Mouse (Mus musculus): ENCODE results near the gene Mrtfa. TPM values are rescaled to one million over a fixed set of nuclear protein-coding genes. Genes with fewer than 3 reads are reported as not detected.

The Mrtfa gene
- polyA plus RNA-seq (2016; fragmentation: Nextera tagmentation; extraction: Ambion mirVana), result 25.7 and 27.9 TPM in 2 replicates

DNA sequence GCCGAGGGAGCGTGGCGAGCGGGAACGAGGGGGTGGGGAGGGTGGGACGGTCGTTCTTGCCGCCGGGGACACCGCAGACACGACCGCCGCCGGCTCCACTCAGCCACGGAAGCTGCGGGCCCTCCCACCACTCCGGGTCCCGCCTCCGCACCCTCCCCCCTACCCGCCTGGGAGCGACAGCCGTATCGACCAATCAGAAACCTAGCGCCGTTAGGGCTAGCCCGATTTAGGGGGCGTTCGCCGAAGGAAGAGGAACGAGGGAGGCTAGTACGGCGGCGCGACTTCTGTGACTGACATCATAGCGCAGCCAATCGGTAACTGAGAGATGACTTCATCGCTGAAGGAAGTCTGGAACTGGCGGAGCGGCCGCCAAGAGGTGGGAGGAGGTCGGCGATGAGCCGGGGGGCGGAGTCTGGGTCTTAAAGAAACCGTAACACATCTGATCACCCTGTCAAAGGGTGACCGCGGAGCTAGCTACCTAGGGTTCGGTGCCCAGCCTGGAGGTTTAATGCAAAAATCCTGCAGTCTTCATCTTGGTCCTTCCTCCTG lies at the start of gene Mrtfa:
Gene Mrtfa, minus strand, starts transcription at position 128 of the 549 bp plus-strand sequence.
- under 1% methylated on average over 44 of the region's 48 CpGs for WGBS

GRCm38 (mm10) chr15:81239794-81240343 lies 49.3 kb upstream of the Mrtfa start:
- 75% methylated on average over 13 of the region's 13 CpGs for WGBS
- Histone ChIP-seq H3K9ac (no peak overlapping the region), H3K36me3 (replicated peaks) (no peaks in the 10 kb centered on the region)

More for the DNA sequence above, at the start of gene Mrtfa:
- H3K4me3 ChIP-seq (replicated peaks), result peak within 1 kb of the TSS; percentile 87
- H3K4me2 ChIP-seq, result peak within 1 kb of the TSS; percentile 89
- H3K36me3 ChIP-seq (replicated peaks), result 0 out of 2 replicates have a peak, but pooled peaks cover 3% of the 10 kb centered on the region
- H3K9me3 ChIP-seq, result no peaks in the 10 kb centered on the region
- peak within 1 kb of the TSS; percentile 76 for H3K27ac ChIP-seq
- peak within 1 kb of the TSS; percentile 92 for H3K9ac ChIP-seq
- H3K4me1 ChIP-seq, result peaks cover 24% of the 10 kb centered on the region
- ATAC-seq (ENCODE audit: low FRiP score), result peak; percentile 99
- H3K27me3 ChIP-seq, result no peaks in the 10 kb centered on the region

GRCm38 (mm10) chr15:81239261-81239660 lies 48.7 kb upstream of the Mrtfa start:
- H3K27ac ChIP-seq, result no peak overlapping the region
- H3K9ac ChIP-seq, result no peak overlapping the region
- H3K4me2 ChIP-seq, result no peak overlapping the region
- H3K4me1 ChIP-seq, result peaks cover 22% of the 10 kb centered on the region
- no peaks in the 10 kb centered on the region for H3K9me3 ChIP-seq
- no peak for ATAC-seq (ENCODE audit: low FRiP score)
- H3K4me3 ChIP-seq (replicated peaks), result no peak overlapping the region
- 24% methylated on average over 7 of the region's 7 CpGs for WGBS
- peaks cover 31% of the 10 kb centered on the region for H3K27me3 ChIP-seq
- no peaks in the 10 kb centered on the region for H3K36me3 ChIP-seq (replicated peaks)

More at GRCm38 (mm10) chr15:81239794-81240343, 49.3 kb upstream of the Mrtfa start:
- H3K27me3 ChIP-seq, result peaks cover 27% of the 10 kb centered on the region
- H3K4me1 ChIP-seq, result peaks cover 17% of the 10 kb centered on the region
- H3K9me3 ChIP-seq, result no peaks in the 10 kb centered on the region
- no peak overlapping the region for H3K27ac ChIP-seq
- no peak for ATAC-seq (ENCODE audit: low FRiP score)
- H3K4me2 ChIP-seq, result no peak overlapping the region
- H3K4me3 ChIP-seq (replicated peaks), result no peak overlapping the region

- no peak for ATAC-seq (ENCODE audit: low FRiP score)
- H3K36me3 ChIP-seq (replicated peaks), result no peaks in the 10 kb centered on the region
- no peaks in the 10 kb centered on the region for H3K9me3 ChIP-seq
- no peak overlapping the region for H3K27ac ChIP-seq
- H3K4me2 ChIP-seq, result no peak overlapping the region
- no peak overlapping the region for H3K4me3 ChIP-seq (replicated peaks)
- 94% methylated on average over 18 of the region's 18 CpGs for WGBS
- H3K27me3 ChIP-seq, result peaks cover 31% of the 10 kb centered on the region
- peaks cover 22% of the 10 kb centered on the region for H3K4me1 ChIP-seq
- H3K9ac ChIP-seq, result no peak overlapping the region
These were observed 46.9 kb upstream of the Mrtfa start for GRCm38 (mm10) chr15:81237471-81237870.

DNA sequence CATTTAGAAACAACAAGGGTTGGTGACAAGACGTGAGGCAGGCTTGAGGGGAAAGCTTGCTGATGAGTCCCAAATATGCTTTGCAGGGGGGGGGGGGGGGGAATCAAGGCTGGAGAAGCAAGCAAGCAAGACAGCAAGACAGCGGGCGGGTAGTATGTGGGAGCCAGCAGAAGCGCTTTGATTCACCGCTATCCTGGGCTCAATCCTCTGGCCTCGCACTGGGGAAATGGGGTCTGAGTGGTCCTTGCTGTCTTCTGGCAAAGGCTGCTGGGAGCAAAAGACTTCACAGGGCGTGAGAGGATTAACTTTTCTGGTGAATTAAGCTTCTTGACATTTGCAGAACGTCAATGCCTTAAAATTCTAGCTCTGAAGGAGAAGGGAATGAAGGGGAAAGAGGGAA lies 45.5 kb upstream of the Mrtfa start:
- peak overlapping the region; percentile 48 for H3K4me3 ChIP-seq (replicated peaks)
- peak overlapping the region; percentile 62; the same call in 1 of the 2 replicates for H3K9ac ChIP-seq
- peaks cover 31% of the 10 kb centered on the region for H3K27me3 ChIP-seq
- H3K4me2 ChIP-seq, result peak overlapping the region; percentile 85
- peaks cover 22% of the 10 kb centered on the region for H3K4me1 ChIP-seq
- H3K9me3 ChIP-seq, result no peaks in the 10 kb centered on the region
- WGBS, result 5% methylated on average over 8 of the region's 8 CpGs
- ATAC-seq (ENCODE audit: low FRiP score), result no peak
- no peaks in the 10 kb centered on the region for H3K36me3 ChIP-seq (replicated peaks)
- no peak overlapping the region for H3K27ac ChIP-seq

DNA sequence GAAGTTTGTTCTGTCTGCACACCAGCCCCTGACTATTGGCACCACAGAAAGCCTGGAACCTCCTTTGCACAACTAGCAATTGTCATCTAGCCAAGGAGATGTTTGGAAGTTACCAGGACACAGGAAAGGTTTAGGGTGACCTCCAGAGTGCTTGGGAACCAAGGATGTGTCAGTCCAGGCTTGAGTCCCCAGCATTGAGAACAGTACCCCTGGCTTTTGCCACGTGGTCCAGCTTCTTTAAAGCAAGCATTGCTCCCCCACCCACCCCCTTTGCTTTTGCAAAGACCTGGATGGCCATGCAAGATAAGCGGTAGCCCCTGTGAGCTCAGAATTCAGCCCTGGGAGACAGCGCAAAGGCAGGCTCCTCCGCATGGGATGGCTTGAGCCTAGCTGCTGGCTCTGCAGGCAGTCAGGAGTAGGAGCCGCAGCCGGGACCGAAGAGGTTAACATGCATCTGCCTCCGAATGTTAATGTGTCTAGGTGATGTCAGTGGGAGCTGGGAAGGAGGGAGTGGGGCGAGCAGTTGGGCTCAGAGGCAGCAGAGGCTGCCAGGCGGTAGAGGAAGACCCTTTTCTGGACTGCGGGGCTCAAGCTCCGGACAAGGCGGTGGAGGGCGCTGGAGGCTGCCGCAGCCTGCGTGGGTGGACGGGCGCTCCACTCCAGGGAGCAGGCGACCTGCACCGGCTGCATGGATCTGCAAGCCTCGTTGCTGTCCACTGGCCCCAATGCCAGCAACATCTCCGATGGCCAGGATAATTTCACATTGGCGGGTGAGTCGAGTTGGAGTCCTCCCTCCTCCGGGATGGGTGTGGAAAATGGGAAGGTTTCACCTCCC lies 44.7 kb upstream of the Mrtfa start, which contains the start of gene Mchr1:
Gene Mchr1, plus strand, starts transcription at position 414 of the 835 bp plus-strand sequence.
- H3K27ac ChIP-seq, result no peak within 1 kb of the TSS
- H3K27me3 ChIP-seq, result peaks cover 31% of the 10 kb centered on the region
- peak within 1 kb of the TSS; percentile 62 for H3K9ac ChIP-seq
- peak; percentile 94 for ATAC-seq (ENCODE audit: low FRiP score)
- peaks cover 25% of the 10 kb centered on the region for H3K4me1 ChIP-seq
- H3K4me2 ChIP-seq, result peak within 1 kb of the TSS; percentile 85
- under 1% methylated on average over 25 of the region's 25 CpGs for WGBS
- H3K36me3 ChIP-seq (replicated peaks), result no peaks in the 10 kb centered on the region
- H3K4me3 ChIP-seq (replicated peaks), result peak within 1 kb of the TSS; percentile 48
- no peaks in the 10 kb centered on the region for H3K9me3 ChIP-seq

DNA sequence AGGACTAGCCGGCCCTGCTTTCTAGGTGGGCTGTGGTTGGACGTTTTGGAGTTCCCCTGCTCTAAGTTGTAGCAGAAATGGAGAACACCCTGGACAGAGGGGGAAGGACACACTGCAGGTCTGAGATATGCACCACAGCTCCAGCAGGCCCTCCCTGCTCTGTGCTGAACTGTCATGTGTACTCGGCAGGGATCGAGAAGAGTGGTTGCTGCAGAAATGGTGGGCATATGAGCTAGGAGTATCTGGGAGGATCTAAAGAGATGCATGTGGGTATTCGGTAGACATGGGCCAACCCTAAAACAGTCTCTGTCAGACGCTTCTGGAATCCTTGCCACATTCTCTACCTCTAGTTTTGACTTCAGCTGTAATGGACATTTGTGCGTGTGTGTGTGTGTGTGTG lies 40.8 kb upstream of the Mrtfa start:
- H3K27ac ChIP-seq, result no peak overlapping the region
- H3K4me1 ChIP-seq, result peaks cover 27% of the 10 kb centered on the region
- no peak overlapping the region for H3K4me2 ChIP-seq
- 83% methylated on average over 7 of the region's 7 CpGs for WGBS
- ATAC-seq (ENCODE audit: low FRiP score), result no peak
- H3K4me3 ChIP-seq (replicated peaks), result no peak overlapping the region
- no peaks in the 10 kb centered on the region for H3K36me3 ChIP-seq (replicated peaks)
- H3K27me3 ChIP-seq, result peaks cover 13% of the 10 kb centered on the region
- no peaks in the 10 kb centered on the region for H3K9me3 ChIP-seq
- H3K9ac ChIP-seq, result no peak overlapping the region

DNA sequence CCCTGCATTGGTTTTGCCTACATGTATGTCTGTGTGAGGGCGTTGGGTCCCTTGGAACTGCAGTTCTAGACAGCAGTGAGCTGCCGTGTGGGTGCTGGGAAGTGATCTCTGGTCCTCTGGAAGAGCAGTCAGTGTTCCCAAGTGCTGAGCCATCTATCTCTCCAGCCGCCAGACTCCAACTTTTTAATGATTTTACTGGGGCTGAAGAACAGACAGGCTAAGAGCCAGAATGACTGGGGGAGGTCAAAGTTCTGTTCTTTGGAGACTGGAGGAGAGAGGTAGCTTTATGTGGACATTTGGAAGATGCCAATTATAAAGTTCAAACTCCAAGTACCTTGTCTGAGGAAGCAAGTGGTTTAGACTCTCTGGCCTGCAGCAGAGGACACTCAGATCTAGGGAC lies 39.2 kb upstream of the Mrtfa start:
- Histone ChIP-seq H3K4me3 (replicated peaks) (no peak overlapping the region), H3K27me3 (peaks cover 3% of the 10 kb centered on the region), H3K9me3 (no peaks in the 10 kb centered on the region), H3K4me2 (no peak overlapping the region), H3K36me3 (replicated peaks) (no peaks in the 10 kb centered on the region), H3K9ac (no peak overlapping the region), H3K4me1 (peaks cover 11% of the 10 kb centered on the region), H3K27ac (no peak overlapping the region)
- WGBS, result 83% methylated on average over 3 of the region's 3 CpGs
- ATAC-seq (ENCODE audit: low FRiP score), result no peak

DNA sequence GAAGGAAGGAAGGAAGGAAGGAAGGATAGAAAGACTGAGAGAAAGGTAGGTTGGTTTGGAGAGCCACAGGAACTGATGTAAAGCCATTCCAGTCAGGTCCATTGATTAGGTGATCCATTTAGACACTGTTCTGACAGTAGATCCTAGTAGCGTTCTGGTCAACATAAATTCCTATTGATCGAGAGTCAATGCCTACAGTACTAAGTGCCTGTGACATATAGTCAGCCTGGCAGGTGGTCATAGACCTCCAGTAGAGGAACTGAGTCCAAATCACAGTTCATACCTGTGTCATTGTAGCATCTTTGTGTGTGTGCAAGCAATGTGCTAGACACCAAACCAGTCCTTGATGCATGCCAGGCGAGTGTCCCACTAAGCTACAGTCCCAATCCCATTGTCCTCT lies 37.7 kb upstream of the Mrtfa start:
- Histone ChIP-seq H3K9ac (no peak overlapping the region), H3K9me3 (no peaks in the 10 kb centered on the region), H3K4me2 (no peak overlapping the region), H3K36me3 (replicated peaks) (no peaks in the 10 kb centered on the region), H3K4me3 (replicated peaks) (no peak overlapping the region), H3K27ac (no peak overlapping the region), H3K4me1 (peaks cover 6% of the 10 kb centered on the region; the same call in 1 of the 2 replicates), H3K27me3 (no peaks in the 10 kb centered on the region)
- ATAC-seq (ENCODE audit: low FRiP score), result no peak
- WGBS, result 92% methylated on average over 3 of the region's 3 CpGs

DNA sequence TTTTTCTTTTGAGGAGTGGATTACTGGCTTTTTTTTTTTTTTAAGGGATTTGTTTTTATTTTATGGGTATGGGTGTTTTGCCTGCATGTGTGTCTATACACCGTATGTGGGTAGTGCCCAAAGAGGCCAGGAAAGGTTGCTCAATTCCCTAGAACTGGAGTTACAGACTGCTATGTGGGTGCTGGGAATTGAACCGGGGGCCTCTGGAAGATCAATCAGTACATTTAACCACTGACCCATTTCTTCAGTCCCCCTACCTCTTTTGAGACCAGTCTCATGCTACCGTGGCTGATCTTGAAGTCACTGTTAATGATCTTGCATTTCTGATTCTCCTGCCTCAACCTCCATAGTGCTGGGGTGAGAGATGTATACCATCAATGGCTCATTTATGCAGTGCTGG lies 36.7 kb upstream of the Mrtfa start:
- no peaks in the 10 kb centered on the region for H3K36me3 ChIP-seq (replicated peaks)
- H3K27ac ChIP-seq, result no peak overlapping the region
- peaks cover 6% of the 10 kb centered on the region; the same call in 1 of the 2 replicates for H3K4me1 ChIP-seq
- no peaks in the 10 kb centered on the region for H3K9me3 ChIP-seq
- no peak for ATAC-seq (ENCODE audit: low FRiP score)
- no peak overlapping the region for H3K4me2 ChIP-seq
- H3K27me3 ChIP-seq, result no peaks in the 10 kb centered on the region
- no peak overlapping the region for H3K4me3 ChIP-seq (replicated peaks)
- 94% methylated on average over 3 of the region's 3 CpGs for WGBS
- no peak overlapping the region for H3K9ac ChIP-seq

GRCm38 (mm10) chr15:81226796-81227195 lies 36.2 kb upstream of the Mrtfa start:
- no peak overlapping the region for H3K4me3 ChIP-seq (replicated peaks)
- H3K36me3 ChIP-seq (replicated peaks), result no peaks in the 10 kb centered on the region
- H3K27me3 ChIP-seq, result no peaks in the 10 kb centered on the region
- H3K9ac ChIP-seq, result no peak overlapping the region
- no peaks in the 10 kb centered on the region for H3K9me3 ChIP-seq
- 62% methylated on average over 4 of the region's 4 CpGs for WGBS
- no peak for ATAC-seq (ENCODE audit: low FRiP score)
- no peak overlapping the region for H3K27ac ChIP-seq
- H3K4me2 ChIP-seq, result no peak overlapping the region
- peaks cover 6% of the 10 kb centered on the region; the same call in 1 of the 2 replicates for H3K4me1 ChIP-seq

DNA sequence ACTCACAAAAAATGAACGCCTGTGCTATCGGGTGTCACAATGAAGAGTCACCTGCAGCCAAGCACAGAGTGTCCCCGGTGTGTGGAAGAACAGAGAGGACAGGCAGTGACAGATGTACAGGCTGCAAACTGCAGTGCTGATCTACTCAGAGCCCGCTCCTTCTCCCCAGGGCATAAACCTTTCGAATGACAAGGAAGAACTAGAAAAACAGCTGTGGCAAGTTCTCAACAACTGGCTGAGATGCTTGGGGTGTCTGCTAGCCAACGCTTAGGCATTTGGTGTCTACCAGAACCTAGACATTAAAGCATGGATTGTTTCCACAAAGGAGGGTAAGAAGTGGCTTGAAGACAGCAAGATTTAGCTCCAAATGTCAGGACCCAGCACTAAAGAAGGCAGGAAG lies 35.2 kb upstream of the Mrtfa start:
- 85% methylated on average over 6 of the region's 6 CpGs for WGBS
- Histone ChIP-seq H3K9me3 (no peaks in the 10 kb centered on the region), H3K36me3 (replicated peaks) (no peaks in the 10 kb centered on the region), H3K4me1 (peaks cover 6% of the 10 kb centered on the region; the same call in 1 of the 2 replicates), H3K27me3 (no peaks in the 10 kb centered on the region), H3K27ac (no peak overlapping the region), H3K4me3 (replicated peaks) (no peak overlapping the region), H3K4me2 (no peak overlapping the region), H3K9ac (no peak overlapping the region)
- no peak for ATAC-seq (ENCODE audit: low FRiP score)

Measured in forebrain, embryonic 12.5 days (tissue).